Mouse (Mus musculus): ENCODE results near the gene Zc3h7b. TPM values are rescaled to one million over a fixed set of nuclear protein-coding genes. Genes with fewer than 3 reads are reported as not detected.
A peak's percentile ranks its signal among the peaks of the same experiment; 100 is the strongest.

The Zc3h7b gene
- polyA plus RNA-seq, 1 experiment from 2014 or later = 11.7 TPM

GRCm38 (mm10) chr15:81831136-81831825 is 86.4 kb downstream of the Zc3h7b start:
- Histone ChIP-seq H3K27ac (ENCODE audit: low read length) (peak overlapping the region; percentile 74), H3K4me2 (ENCODE audit: low read depth, low read length) (peak overlapping the region; percentile 53), H3K4me3 (ENCODE audit: low read length) (peak overlapping the region; percentile 26; the same call in 1 of the 2 replicates), H3K4me1 (ENCODE audit: control insufficient read depth, insufficient read depth, low read length) (peaks cover 18% of the 10 kb centered on the region), H3K9ac (ENCODE audit: low read depth, low read length) (peak overlapping the region; percentile 50), H3K9me3 (ENCODE audit: control insufficient read depth, low read length) (no peaks in the 10 kb centered on the region), H3K36me3 (ENCODE audit: control insufficient read depth, insufficient read depth, low read length) (no peaks in the 10 kb centered on the region), H3K27me3 (replicated peaks; ENCODE audit: control insufficient read depth, insufficient read depth, low read length) (no peaks in the 10 kb centered on the region)
- 14% methylated on average over 24 of the region's 24 CpGs for WGBS
- peak; percentile 89 for ATAC-seq

GRCm38 (mm10) chr15:81832219-81832618 is 87.4 kb downstream of the Zc3h7b start:
- Histone ChIP-seq H3K4me2 (ENCODE audit: low read depth, low read length) (no peak overlapping the region), H3K4me1 (ENCODE audit: control insufficient read depth, insufficient read depth, low read length) (peaks cover 26% of the 10 kb centered on the region), H3K27me3 (replicated peaks; ENCODE audit: control insufficient read depth, insufficient read depth, low read length) (no peaks in the 10 kb centered on the region), H3K36me3 (ENCODE audit: control insufficient read depth, insufficient read depth, low read length) (no peaks in the 10 kb centered on the region), H3K9me3 (ENCODE audit: control insufficient read depth, low read length) (no peaks in the 10 kb centered on the region), H3K27ac (ENCODE audit: low read length) (no peak overlapping the region), H3K4me3 (ENCODE audit: low read length) (no peak overlapping the region), H3K9ac (ENCODE audit: low read depth, low read length) (no peak overlapping the region)
- ATAC-seq = no peak
- 72% methylated on average over 3 of the region's 3 CpGs for WGBS

- Histone ChIP-seq H3K27ac (ENCODE audit: low read length) (no peak overlapping the region), H3K36me3 (ENCODE audit: control insufficient read depth, insufficient read depth, low read length) (no peaks in the 10 kb centered on the region), H3K4me1 (ENCODE audit: control insufficient read depth, insufficient read depth, low read length) (peaks cover 28% of the 10 kb centered on the region), H3K4me3 (ENCODE audit: low read length) (no peak overlapping the region), H3K4me2 (ENCODE audit: low read depth, low read length) (no peak overlapping the region), H3K27me3 (replicated peaks; ENCODE audit: control insufficient read depth, insufficient read depth, low read length) (no peaks in the 10 kb centered on the region), H3K9ac (ENCODE audit: low read depth, low read length) (no peak overlapping the region), H3K9me3 (ENCODE audit: control insufficient read depth, low read length) (no peaks in the 10 kb centered on the region)
- WGBS = 63% methylated on average over 4 of the region's 4 CpGs
- no peak for ATAC-seq
These were observed 88.6 kb downstream of the Zc3h7b start for GRCm38 (mm10) chr15:81833481-81833880.

- no peak overlapping the region for H3K27ac ChIP-seq (ENCODE audit: low read length)
- H3K4me2 ChIP-seq (ENCODE audit: low read depth, low read length) = no peak overlapping the region
- H3K9ac ChIP-seq (ENCODE audit: low read depth, low read length) = no peak overlapping the region
- ATAC-seq = no peak
- H3K9me3 ChIP-seq (ENCODE audit: control insufficient read depth, low read length) = no peaks in the 10 kb centered on the region
- no peak overlapping the region for H3K4me3 ChIP-seq (ENCODE audit: low read length)
- 62% methylated on average over 3 of the region's 3 CpGs for whole genome bisulfite sequencing
- H3K36me3 ChIP-seq (ENCODE audit: control insufficient read depth, insufficient read depth, low read length) = no peaks in the 10 kb centered on the region
- no peaks in the 10 kb centered on the region for H3K27me3 ChIP-seq (replicated peaks; ENCODE audit: control insufficient read depth, insufficient read depth, low read length)
- H3K4me1 ChIP-seq (ENCODE audit: control insufficient read depth, insufficient read depth, low read length) = peaks cover 28% of the 10 kb centered on the region
These were observed 89.4 kb downstream of the Zc3h7b start for GRCm38 (mm10) chr15:81834171-81834841.

- 0 out of 2 replicates have a peak overlapping the region, but pooled peaks have one; percentile 62 for H3K9ac ChIP-seq (ENCODE audit: low read depth, low read length)
- H3K4me3 ChIP-seq (ENCODE audit: low read length) = no peak overlapping the region
- 0 out of 2 replicates have a peak overlapping the region, but pooled peaks have one; percentile 72 for H3K4me2 ChIP-seq (ENCODE audit: low read depth, low read length)
- ATAC-seq = no peak
- 62% methylated on average over 10 of the region's 10 CpGs for WGBS
- 0 out of 2 replicates have a peak overlapping the region, but pooled peaks have one; percentile 33 for H3K27ac ChIP-seq (ENCODE audit: low read length)
- no peaks in the 10 kb centered on the region for H3K36me3 ChIP-seq (ENCODE audit: control insufficient read depth, insufficient read depth, low read length)
- no peaks in the 10 kb centered on the region for H3K27me3 ChIP-seq (replicated peaks; ENCODE audit: control insufficient read depth, insufficient read depth, low read length)
- H3K9me3 ChIP-seq (ENCODE audit: control insufficient read depth, low read length) = no peaks in the 10 kb centered on the region
- H3K4me1 ChIP-seq (ENCODE audit: control insufficient read depth, insufficient read depth, low read length) = peaks cover 36% of the 10 kb centered on the region
These were observed 90.4 kb downstream of the Zc3h7b start for GRCm38 (mm10) chr15:81835007-81835880.

GRCm38 (mm10) chr15:81836124-81836821 is 91.4 kb downstream of the Zc3h7b start:
- peaks cover 32% of the 10 kb centered on the region for H3K4me1 ChIP-seq (ENCODE audit: control insufficient read depth, insufficient read depth, low read length)
- peak overlapping the region; percentile 41 for H3K4me3 ChIP-seq (ENCODE audit: low read length)
- peak overlapping the region; percentile 72 for H3K4me2 ChIP-seq (ENCODE audit: low read depth, low read length)
- H3K36me3 ChIP-seq (ENCODE audit: control insufficient read depth, insufficient read depth, low read length) = no peaks in the 10 kb centered on the region
- 3% methylated on average over 32 of the region's 33 CpGs for WGBS
- 0 out of 2 replicates have a peak overlapping the region, but pooled peaks have one; percentile 11 for H3K27ac ChIP-seq (ENCODE audit: low read length)
- H3K9me3 ChIP-seq (ENCODE audit: control insufficient read depth, low read length) = no peaks in the 10 kb centered on the region
- H3K9ac ChIP-seq (ENCODE audit: low read depth, low read length) = peak overlapping the region; percentile 62
- no peaks in the 10 kb centered on the region for H3K27me3 ChIP-seq (replicated peaks; ENCODE audit: control insufficient read depth, insufficient read depth, low read length)
- ATAC-seq = peak; percentile 74

- H3K4me2 ChIP-seq (ENCODE audit: low read depth, low read length) = no peak overlapping the region; the same call in 1 of the 2 replicates
- no peak overlapping the region for H3K4me3 ChIP-seq (ENCODE audit: low read length)
- 61% methylated on average over 7 of the region's 7 CpGs for WGBS
- no peak for ATAC-seq
- no peaks in the 10 kb centered on the region for H3K9me3 ChIP-seq (ENCODE audit: control insufficient read depth, low read length)
- H3K4me1 ChIP-seq (ENCODE audit: control insufficient read depth, insufficient read depth, low read length) = peaks cover 29% of the 10 kb centered on the region
- H3K27me3 ChIP-seq (replicated peaks; ENCODE audit: control insufficient read depth, insufficient read depth, low read length) = no peaks in the 10 kb centered on the region
- no peaks in the 10 kb centered on the region for H3K36me3 ChIP-seq (ENCODE audit: control insufficient read depth, insufficient read depth, low read length)
- H3K27ac ChIP-seq (ENCODE audit: low read length) = no peak overlapping the region
- H3K9ac ChIP-seq (ENCODE audit: low read depth, low read length) = peak overlapping the region; percentile 62; the same call in 1 of the 2 replicates
These were observed 92.4 kb downstream of the Zc3h7b start for GRCm38 (mm10) chr15:81836966-81837920.

GRCm38 (mm10) chr15:81838554-81839235 is 93.8 kb downstream of the Zc3h7b start:
- H3K36me3 ChIP-seq (ENCODE audit: control insufficient read depth, insufficient read depth, low read length) = no peaks in the 10 kb centered on the region
- H3K9ac ChIP-seq (ENCODE audit: low read depth, low read length) = no peak overlapping the region
- WGBS = 68% methylated on average over 14 of the region's 14 CpGs
- H3K4me2 ChIP-seq (ENCODE audit: low read depth, low read length) = no peak overlapping the region
- peaks cover 29% of the 10 kb centered on the region for H3K4me1 ChIP-seq (ENCODE audit: control insufficient read depth, insufficient read depth, low read length)
- no peak overlapping the region for H3K27ac ChIP-seq (ENCODE audit: low read length)
- no peak overlapping the region for H3K4me3 ChIP-seq (ENCODE audit: low read length)
- H3K9me3 ChIP-seq (ENCODE audit: control insufficient read depth, low read length) = no peaks in the 10 kb centered on the region
- H3K27me3 ChIP-seq (replicated peaks; ENCODE audit: control insufficient read depth, insufficient read depth, low read length) = no peaks in the 10 kb centered on the region
- no peak for ATAC-seq

Measured in intestine, embryonic 16.5 days (tissue).